8 mouse cellular contexts compared by ENCODE assay signal in genomic region chr5:33018561-33019425, GRCm38 (mm10). TPM values are rescaled to one million over a fixed set of nuclear protein-coding genes. Genes with fewer than 3 reads are reported as not detected.
DNase-seq lines count a peak whose midpoint lies in the region; ATAC-seq and TF ChIP-seq lines count a peak whose summit lies in the region.

Gene Ywhah, plus strand, starts transcription at chr5:33018816.

- TF ChIP-seq EP300 in liver, postnatal 0 days (IDR thresholded peaks at IDR 0.05; ENCODE audit: low read depth), result peak; percentile 74; the same call in 1 of the 2 replicates

- intact Hi-C loops in heart, postnatal 10 days (cut with DNase I), result loop anchor here (1.0 to 5.0 kb wide), 2 partner anchors 25 to 156 kb away; partner anchors contain the start of gene Depdc5

- peak; percentile 97 for DNase-seq in c-Kit-positive CD71-positive TER-119-positive erythroid progenitor cells, embryonic 14.5 days (ENCODE audit: low spot score)
- peak; percentile 98 for DNase-seq in heart, postnatal 10 days
- DNase-seq in large intestine, adult 2 months (ENCODE audit: low read depth, low spot score), result peak; percentile 82
- peak; percentile 96 for DNase-seq in liver, postnatal 0 days
- DNase-seq in testis, postnatal 10 days (ENCODE audit: low spot score), result peak; percentile 98

- H3K27ac ChIP-seq in forebrain, embryonic 13.5 days, result peak within 1 kb of the TSS; percentile 99
- H3K27ac ChIP-seq in liver, postnatal 0 days (ENCODE audit: low read depth), result peak within 1 kb of the TSS; percentile 98
- peak within 1 kb of the TSS; percentile 99 for H3K27ac ChIP-seq in neural tube, embryonic 14.5 days (ENCODE audit: low read depth, low read length)

- H3K9ac ChIP-seq in forebrain, embryonic 13.5 days, result peak within 1 kb of the TSS; percentile 98
- H3K9ac ChIP-seq in liver, postnatal 0 days (replicated peaks), result peak within 1 kb of the TSS; percentile 94
- H3K9ac ChIP-seq in neural tube, embryonic 14.5 days (replicated peaks; ENCODE audit: low read depth, low read length), result peak within 1 kb of the TSS; percentile 97

- no peaks in the 10 kb centered on the region for H3K9me3 ChIP-seq in E14TG2a.4 (ENCODE audit: low read length)
- no peaks in the 10 kb centered on the region for H3K9me3 ChIP-seq in forebrain, embryonic 13.5 days (replicated peaks)
- H3K9me3 ChIP-seq in liver, postnatal 0 days (ENCODE audit: low read length), result no peaks in the 10 kb centered on the region
- H3K9me3 ChIP-seq in neural tube, embryonic 14.5 days (ENCODE audit: control insufficient read depth, low read length), result no peaks in the 10 kb centered on the region

- peaks cover 35% of the 10 kb centered on the region for H3K36me3 ChIP-seq in E14TG2a.4 (ENCODE audit: insufficient read depth, low read length)
- peaks cover 7% of the 10 kb centered on the region; the same call in 1 of the 2 replicates for H3K36me3 ChIP-seq in forebrain, embryonic 13.5 days (ENCODE audit: poor library complexity, severe bottlenecking)
- peaks cover 20% of the 10 kb centered on the region for H3K36me3 ChIP-seq in liver, postnatal 0 days (replicated peaks; ENCODE audit: insufficient read depth, low read length)
- H3K36me3 ChIP-seq in neural tube, embryonic 14.5 days (ENCODE audit: control insufficient read depth, insufficient read depth, low read length), result no peaks in the 10 kb centered on the region; the same call in 1 of the 2 replicates

- ATAC-seq in forebrain, embryonic 13.5 days, result peak; percentile 97
- peak; percentile 91 for ATAC-seq in liver, postnatal 0 days
- ATAC-seq in neural tube, embryonic 14.5 days (ENCODE audit: low read depth), result peak; percentile 96

- WGBS in forebrain, embryonic 13.5 days, result 1% methylated on average over 117 of the region's 121 CpGs
- under 1% methylated on average over 107 of the region's 121 CpGs for WGBS in large intestine, adult 2 months
- under 1% methylated on average over 56 of the region's 121 CpGs for WGBS in liver, postnatal 0 days (ENCODE audit: insufficient replicate concordance)
- WGBS in neural tube, embryonic 14.5 days, result under 1% methylated on average over 86 of the region's 121 CpGs

- H3K4me3 ChIP-seq in E14TG2a.4 (replicated peaks; ENCODE audit: low read length), result peak within 1 kb of the TSS; percentile 95
- peak within 1 kb of the TSS; percentile 86 for H3K4me3 ChIP-seq in forebrain, embryonic 13.5 days
- H3K4me3 ChIP-seq in liver, postnatal 0 days (ENCODE audit: low read depth, low read length), result peak within 1 kb of the TSS; percentile 91
- H3K4me3 ChIP-seq in neural tube, embryonic 14.5 days (ENCODE audit: low read depth, low read length), result peak within 1 kb of the TSS; percentile 86

- H3K4me2 ChIP-seq in forebrain, embryonic 13.5 days, result peak within 1 kb of the TSS; percentile 93
- H3K4me2 ChIP-seq in liver, postnatal 0 days (ENCODE audit: low read depth, low read length), result peak within 1 kb of the TSS; percentile 88
- H3K4me2 ChIP-seq in neural tube, embryonic 14.5 days (ENCODE audit: low read depth, low read length), result peak within 1 kb of the TSS; percentile 87

- peaks cover 80% of the 10 kb centered on the region for H3K4me1 ChIP-seq in E14TG2a.4 (replicated peaks; ENCODE audit: low read depth, low read length)
- H3K4me1 ChIP-seq in forebrain, embryonic 13.5 days, result peaks cover 42% of the 10 kb centered on the region
- peaks cover 33% of the 10 kb centered on the region for H3K4me1 ChIP-seq in liver, postnatal 0 days (ENCODE audit: insufficient read depth)
- H3K4me1 ChIP-seq in neural tube, embryonic 14.5 days (ENCODE audit: control insufficient read depth, insufficient read depth, low read length), result peaks cover 41% of the 10 kb centered on the region

- TF ChIP-seq CTCF in E14TG2a.4 (conservative IDR thresholded peaks at IDR 0.05; ENCODE audit: low read length), result no peak
- TF ChIP-seq CTCF in liver, postnatal 0 days (IDR thresholded peaks at IDR 0.05; ENCODE audit: low read depth), result peak; percentile 38

- H3K27me3 ChIP-seq in E14TG2a.4 (ENCODE audit: insufficient read depth, low read length), result no peaks in the 10 kb centered on the region
- H3K27me3 ChIP-seq in forebrain, embryonic 13.5 days, result no peaks in the 10 kb centered on the region
- no peaks in the 10 kb centered on the region for H3K27me3 ChIP-seq in liver, postnatal 0 days (ENCODE audit: insufficient read depth, low read length)
- H3K27me3 ChIP-seq in neural tube, embryonic 14.5 days (ENCODE audit: control insufficient read depth, insufficient read depth, low read length), result no peaks in the 10 kb centered on the region

RNA-seq across cellular contexts. Expression of gene Ywhah, which starts in this region (rescaled TPM):
- 470 and 500 TPM in 2 replicates for polyA plus RNA-seq in forebrain, embryonic 13.5 days (2015; fragmentation: Nextera tagmentation; extraction: Ambion mirVana)
- 100 to 1,000 TPM; 151 to 160 TPM for total RNA-seq in heart, postnatal 10 days (2021)
- 188 and 199 TPM in 2 replicates for polyA plus RNA-seq in large intestine, adult 2 months (2012; rRNA removed)
- 125 and 133 TPM in 2 replicates for polyA plus RNA-seq in liver, postnatal 0 days (2015; fragmentation: Nextera tagmentation; extraction: Ambion mirVana)
- 776 and 794 TPM in 2 replicates for polyA plus RNA-seq in neural tube, embryonic 14.5 days (2014; fragmentation: Nextera tagmentation; extraction: Ambion mirVana)

Comparison
In these comparisons a context has a peak if more than half of its experiments do, and no peak if none do; other contexts are left out.
1. Peak in every context shown above with its lines: DNase-seq, ATAC-seq, H3K4me3 ChIP-seq and H3K27ac ChIP-seq.